Mouse (Mus musculus) bone marrow, adult 2 months (tissue): Measurements from ENCODE around the gene Tgtp2. TPM values are rescaled to one million over a fixed set of nuclear protein-coding genes. Genes with fewer than 3 reads are reported as not detected.
A peak's percentile ranks its signal among the peaks of the same experiment; 100 is the strongest.

ENCODE experiments used
- H3K27ac ChIP-seq: fragments of 200-500 bp; 2 replicates; pipeline ENCODE4 v1.5.1; 2012; ENCODE audit warnings: low read depth, mild to moderate bottlenecking, control low read depth, inconsistent platforms, low read length; ENCODE audit not compliant: control insufficient read depth, poor library complexity, insufficient read depth
- H3K4me1 ChIP-seq: fragments of 200-500 bp; 2 replicates; pipeline ENCODE4 v1.6.1; 2011; ENCODE audit warnings: low read length; ENCODE audit not compliant: control insufficient read depth, insufficient read depth
- H3K4me3 ChIP-seq: fragments of 200-500 bp; replicated peaks from 2 replicates; pipeline ENCODE3; 2011; ENCODE audit warnings: mild to moderate bottlenecking, low read depth, low read length, control low read depth; ENCODE audit not compliant: control insufficient read depth
- CTCF ChIP-seq: fragments of 200-500 bp; IDR thresholded peaks from 2 replicates; pipeline ENCODE4 v1.5.1; 2011; ENCODE audit warnings: low read length, control low read depth; ENCODE audit not compliant: control insufficient read depth, insufficient read depth
- POLR2A ChIP-seq: fragments of 200-500 bp; IDR thresholded peaks from 2 replicates; pipeline ENCODE4 v1.6.1; 2011; ENCODE audit warnings: low read depth, mild to moderate bottlenecking, control low read depth, low read length, borderline replicate concordance; ENCODE audit not compliant: control insufficient read depth
- WGBS: fragments of 180-500 bp; shearing (Covaris S2); methylation state at CpG from one replicate; pipeline ENCODE4 v1.1.7; 2018; 5-methylcytosine and 5-hydroxymethylcytosine counted together
- polyA plus RNA-seq: library from polyadenylated mRNA; stranded (reverse); fragments of >200 nt; gene quantifications from 2 replicates; pipeline ENCODE4 v1.2.4, GENCODE M21; 2011; ENCODE audit warnings: low replicate concordance; ENCODE audit not compliant: missing spikeins, insufficient read depth, insufficient read length

Gene Tgtp2
- polyA plus RNA-seq, 1 experiment: not detected

DNA sequence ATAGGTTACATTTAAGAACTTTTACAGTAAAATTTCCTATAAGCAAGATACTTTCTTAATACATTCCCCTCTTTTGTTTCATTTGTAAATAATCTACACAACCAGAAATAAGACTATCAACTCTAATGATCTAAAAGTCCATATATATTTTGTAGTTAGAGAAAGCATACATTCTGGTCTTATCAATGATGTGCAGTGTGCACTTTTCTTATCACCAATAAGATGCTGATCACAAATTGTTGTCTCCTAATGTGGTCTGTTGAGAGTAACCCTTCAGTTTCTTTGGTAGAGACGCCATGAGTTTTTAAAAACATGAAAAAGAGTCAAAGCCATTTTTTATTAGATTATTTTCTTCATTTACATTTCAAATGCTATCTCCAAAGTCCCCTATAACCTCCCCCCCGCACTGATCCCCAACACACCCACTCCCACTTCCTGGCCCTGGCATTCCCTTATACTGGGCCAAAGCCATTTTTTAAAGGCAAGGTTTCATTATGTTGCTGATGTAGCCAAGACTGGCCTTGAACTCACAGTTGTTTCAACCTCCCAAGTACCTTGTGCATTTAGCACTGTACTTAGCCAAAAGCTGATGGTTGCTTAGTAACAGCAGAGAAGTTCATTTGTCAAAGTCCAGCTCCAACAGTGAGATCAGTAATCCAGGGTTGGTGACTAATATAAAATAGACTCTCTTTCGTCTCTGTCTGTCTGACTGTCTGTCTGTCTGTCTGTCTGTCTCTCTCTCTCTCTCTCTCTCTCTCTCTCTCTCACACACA, 25.9 kb upstream of the Tgtp2 start:
- Histone ChIP-seq H3K4me1 (no peaks in the 10 kb centered on the region; the same call in 1 of the 2 replicates), H3K4me3 (no peak overlapping the region), H3K27ac (no peak overlapping the region)
- 58% methylated on average over 3 of the region's 3 CpGs for WGBS
- TF ChIP-seq CTCF: no peak
- no peak for TF ChIP-seq POLR2A

DNA sequence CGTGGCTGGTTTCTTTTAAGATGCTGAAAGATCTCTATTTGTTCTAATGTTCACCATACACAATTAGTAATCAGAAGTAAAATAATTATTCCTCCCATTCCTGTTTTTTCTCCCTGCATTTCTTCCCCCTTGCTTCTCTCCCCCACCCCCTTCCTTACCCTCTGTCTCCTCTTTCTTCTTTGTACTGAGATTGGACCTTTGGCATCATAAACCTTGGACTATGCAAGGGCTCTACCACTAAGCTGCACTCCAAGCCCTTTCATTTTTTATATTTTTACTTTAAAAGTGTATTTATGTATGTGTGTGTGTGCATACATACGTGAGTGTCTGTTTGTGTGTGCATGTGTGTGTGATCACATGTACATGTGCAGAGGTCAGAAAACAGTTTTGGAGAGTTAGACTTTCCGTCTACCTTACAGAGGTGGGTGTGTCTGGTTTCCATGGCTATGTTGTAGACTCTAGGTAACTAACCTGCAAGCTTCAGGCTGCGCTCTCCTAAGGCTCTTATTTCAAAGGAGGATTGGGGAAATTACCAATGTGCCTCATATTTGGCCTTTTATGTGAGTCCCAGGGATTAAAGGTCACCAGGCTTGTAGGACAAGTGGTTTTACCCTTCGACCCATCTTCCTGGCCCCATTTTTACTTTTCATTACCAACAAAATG, 25.1 kb upstream of the Tgtp2 start:
- TF ChIP-seq POLR2A: no peak
- no peak for TF ChIP-seq CTCF

GRCm38 (mm10) chr11:49087830-49088616, 24.0 kb upstream of the Tgtp2 start:
- WGBS: 2% methylated on average over 22 of the region's 22 CpGs
- H3K27ac ChIP-seq: peak overlapping the region; percentile 87
- peak; percentile 88 for TF ChIP-seq POLR2A
- no peak for TF ChIP-seq CTCF
- peak overlapping the region; percentile 64 for H3K4me3 ChIP-seq
- H3K4me1 ChIP-seq: peaks cover 2% of the 10 kb centered on the region; the same call in 1 of the 2 replicates

More for the DNA sequence above, 25.1 kb upstream of the Tgtp2 start:
- no peak overlapping the region for H3K27ac ChIP-seq
- 80% methylated on average over 5 of the region's 5 CpGs for WGBS
- no peak overlapping the region for H3K4me3 ChIP-seq
- H3K4me1 ChIP-seq: no peaks in the 10 kb centered on the region; the same call in 1 of the 2 replicates

DNA sequence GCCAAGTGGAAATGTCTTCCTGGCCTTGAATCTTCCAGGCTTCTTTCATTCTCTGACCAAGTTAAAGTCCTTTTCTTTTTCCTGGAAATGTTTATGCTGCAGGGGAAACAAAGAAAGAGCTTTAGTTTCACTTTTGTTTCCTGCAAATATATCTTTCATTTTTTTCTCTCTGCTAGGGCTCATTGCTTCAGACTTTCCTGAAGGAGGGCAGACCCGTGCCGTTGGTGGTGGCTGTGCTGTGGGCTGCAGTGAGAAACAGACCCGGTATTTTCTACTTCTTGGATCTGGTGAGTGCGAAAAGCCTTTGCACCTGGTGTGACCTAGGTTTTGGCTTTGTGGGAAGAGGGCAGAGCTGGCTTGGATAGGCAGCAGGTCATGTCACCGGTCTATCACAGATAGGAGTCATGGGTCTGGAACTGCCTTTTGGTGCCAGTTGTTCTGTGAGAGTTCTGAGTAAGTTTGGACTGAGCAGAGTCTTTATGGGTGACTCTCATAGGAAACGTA, 22.9 kb upstream of the Tgtp2 start:
- WGBS: 1% methylated on average over 6 of the region's 6 CpGs
- TF ChIP-seq CTCF (no peak), POLR2A (0 out of 2 replicates have a peak, but pooled peaks have one; percentile 35)
- Histone ChIP-seq H3K4me3 (peak overlapping the region; percentile 67), H3K4me1 (peaks cover 2% of the 10 kb centered on the region; the same call in 1 of the 2 replicates), H3K27ac (peak overlapping the region; percentile 65)

GRCm38 (mm10) chr11:49084875-49085274, 20.9 kb upstream of the Tgtp2 start:
- 4% methylated on average over 3 of the region's 3 CpGs for WGBS
- peaks cover 3% of the 10 kb centered on the region for H3K4me1 ChIP-seq
- no peak overlapping the region for H3K4me3 ChIP-seq
- H3K27ac ChIP-seq: peak overlapping the region; percentile 56; the same call in 1 of the 2 replicates
- peak; percentile 34; the same call in 1 of the 2 replicates for TF ChIP-seq CTCF
- no peak for TF ChIP-seq POLR2A

- WGBS: 68% methylated on average over 1 of the region's 1 CpGs
- TF ChIP-seq POLR2A (no peak), CTCF (no peak)
- peaks cover 3% of the 10 kb centered on the region for H3K4me1 ChIP-seq
- no peak overlapping the region for H3K4me3 ChIP-seq
- no peak overlapping the region for H3K27ac ChIP-seq
These were observed 20.4 kb upstream of the Tgtp2 start for GRCm38 (mm10) chr11:49084385-49084784.

GRCm38 (mm10) chr11:49083808-49084207, 19.8 kb upstream of the Tgtp2 start:
- no peak overlapping the region for H3K4me3 ChIP-seq
- peaks cover 3% of the 10 kb centered on the region for H3K4me1 ChIP-seq
- WGBS: 31% methylated on average over 3 of the region's 3 CpGs
- TF ChIP-seq POLR2A (no peak), CTCF (no peak)
- H3K27ac ChIP-seq: no peak overlapping the region; the same call in 1 of the 2 replicates
